Mouse (Mus musculus) spleen, postnatal 14 days (tissue): ENCODE data around the gene Ubxn10.

ENCODE experiments used
- DNase-seq, 2 experiments: peaks; one replicate each; pipeline ENCODE4 v3.0.0; 2021 to 2022; ENCODE audit warnings: low spot score in 2 of 2

The Ubxn10 gene

GRCm38 (mm10) chr4:138734105-138734504 is 2.9 kb downstream of the Ubxn10 start:
- no peak for DNase-seq

GRCm38 (mm10) chr4:138729018-138729703 is 7.8 kb downstream of the Ubxn10 start:
- no peak for DNase-seq

- no peak for DNase-seq
Measured at GRCm38 (mm10) chr4:138725751-138726150, 11.2 kb downstream of the Ubxn10 start.

GRCm38 (mm10) chr4:138725127-138725461 is 11.9 kb downstream of the Ubxn10 start:
- DNase-seq = no peak

- no peak for DNase-seq
Measured at GRCm38 (mm10) chr4:138724354-138725126, 12.4 kb downstream of the Ubxn10 start, which contains the start of gene Pla2g2c. Pla2g2c (plus strand) TSS chr4:138724792.

GRCm38 (mm10) chr4:138723493-138724281 is 13.3 kb downstream of the Ubxn10 start:
- no peak for DNase-seq

GRCm38 (mm10) chr4:138719264-138719596 is 17.7 kb downstream of the Ubxn10 start:
- DNase-seq = no peak

GRCm38 (mm10) chr4:138718586-138719263 is 18.2 kb downstream of the Ubxn10 start:
- DNase-seq = no peak

- DNase-seq = no peak
Measured at GRCm38 (mm10) chr4:138716697-138717096, 20.3 kb downstream of the Ubxn10 start.

GRCm38 (mm10) chr4:138714186-138714585 is 22.8 kb downstream of the Ubxn10 start:
- no peak for DNase-seq

- DNase-seq = no peak
Measured at GRCm38 (mm10) chr4:138712621-138713020, 24.3 kb downstream of the Ubxn10 start.

- DNase-seq = no peak
Measured at GRCm38 (mm10) chr4:138712096-138712495, 24.9 kb downstream of the Ubxn10 start.

- no peak for DNase-seq
Measured at GRCm38 (mm10) chr4:138711051-138711820, 25.7 kb downstream of the Ubxn10 start.

- no peak for DNase-seq
Measured at GRCm38 (mm10) chr4:138710633-138711032, 26.3 kb downstream of the Ubxn10 start.

- DNase-seq = no peak
Measured at GRCm38 (mm10) chr4:138709944-138710343, 27.0 kb downstream of the Ubxn10 start.

- no peak for DNase-seq
Measured at GRCm38 (mm10) chr4:138709246-138709645, 27.7 kb downstream of the Ubxn10 start.

GRCm38 (mm10) chr4:138708636-138709035 is 28.3 kb downstream of the Ubxn10 start:
- DNase-seq = peak in 1 of 2 experiments; percentile 9

GRCm38 (mm10) chr4:138706620-138707019 is 30.3 kb downstream of the Ubxn10 start:
- DNase-seq = no peak

- no peak for DNase-seq
Measured at GRCm38 (mm10) chr4:138704169-138704568, 32.8 kb downstream of the Ubxn10 start.

GRCm38 (mm10) chr4:138703591-138703990 is 33.4 kb downstream of the Ubxn10 start:
- DNase-seq = no peak

GRCm38 (mm10) chr4:138702528-138702927 is 34.4 kb downstream of the Ubxn10 start:
- no peak for DNase-seq
